Mouse (Mus musculus) midbrain, embryonic 11.5 days (tissue): ENCODE results near the gene Eif4g2. TPM values are rescaled to one million over a fixed set of nuclear protein-coding genes. Genes with fewer than 3 reads are reported as not detected.

Experiments used
- ATAC-seq: fragments of 200-750 bp; cut with Nextera tagmentation; 2 replicates; pipeline ENCODE4 v1.8.0; 2017; ENCODE audit warnings: moderate TSS enrichment, moderate library complexity; ENCODE audit not compliant: low FRiP score
- DNase-seq: peaks from one replicate; pipeline ENCODE4 v3.0.0; 2015; ENCODE audit warnings: low spot score; ENCODE audit errors: missing footprints
- H3K27ac ChIP-seq: fragments of 300-500 bp; sonication (generic); 2 replicates; pipeline ENCODE4 v1.5.1; 2014; ENCODE audit warnings: low read depth, low read length
- H3K27me3 ChIP-seq: fragments of 300-500 bp; sonication (generic); 2 replicates; pipeline ENCODE4 v1.6.1; 2014; ENCODE audit warnings: mild to moderate bottlenecking, low read length, moderate library complexity, mixed read lengths; ENCODE audit not compliant: control insufficient read depth, insufficient read depth
- H3K36me3 ChIP-seq: fragments of 300-500 bp; sonication (generic); 2 replicates; pipeline ENCODE4 v1.6.1; 2014; ENCODE audit warnings: mild to moderate bottlenecking, low read length, moderate library complexity, mixed read lengths; ENCODE audit not compliant: control insufficient read depth, insufficient read depth
- H3K4me1 ChIP-seq: fragments of 300-500 bp; sonication (generic); 2 replicates; pipeline ENCODE4 v1.6.1; 2014; ENCODE audit warnings: low read length; ENCODE audit not compliant: control insufficient read depth, insufficient read depth
- H3K4me2 ChIP-seq: fragments of 300-500 bp; sonication (generic); 2 replicates; pipeline ENCODE4 v1.6.1; 2014; ENCODE audit warnings: mild to moderate bottlenecking, moderate library complexity
- H3K4me3 ChIP-seq: fragments of 300-500 bp; sonication (generic); 2 replicates; pipeline ENCODE4 v1.5.1; 2014; ENCODE audit warnings: low read depth, low read length
- H3K9ac ChIP-seq: fragments of 300-500 bp; sonication (generic); 2 replicates; pipeline ENCODE4 v1.6.1; 2014; ENCODE audit warnings: low read length
- H3K9me3 ChIP-seq: fragments of 300-500 bp; sonication (generic); 2 replicates; pipeline ENCODE4 v1.6.1; 2016; ENCODE audit warnings: low read length; ENCODE audit not compliant: control insufficient read depth
- WGBS: fragments of 180-500 bp; shearing (Covaris S2); extraction: QIAGEN DNeasy Blood & Tissue Kit; methylation state at CpG from one replicate; pipeline ENCODE4 v1.1.7; 2014; 5-methylcytosine and 5-hydroxymethylcytosine counted together
- polyA plus RNA-seq: library from polyadenylated mRNA; unstranded; fragments of >200 nt; fragmentation: Nextera tagmentation; extraction: Ambion mirVana; gene quantifications from 2 replicates; pipeline ENCODE4 v1.2.1, GENCODE M21; 2014

The Eif4g2 gene
- polyA plus RNA-seq, 1 experiment from 2014 or later = 2,057 TPM

DNA sequence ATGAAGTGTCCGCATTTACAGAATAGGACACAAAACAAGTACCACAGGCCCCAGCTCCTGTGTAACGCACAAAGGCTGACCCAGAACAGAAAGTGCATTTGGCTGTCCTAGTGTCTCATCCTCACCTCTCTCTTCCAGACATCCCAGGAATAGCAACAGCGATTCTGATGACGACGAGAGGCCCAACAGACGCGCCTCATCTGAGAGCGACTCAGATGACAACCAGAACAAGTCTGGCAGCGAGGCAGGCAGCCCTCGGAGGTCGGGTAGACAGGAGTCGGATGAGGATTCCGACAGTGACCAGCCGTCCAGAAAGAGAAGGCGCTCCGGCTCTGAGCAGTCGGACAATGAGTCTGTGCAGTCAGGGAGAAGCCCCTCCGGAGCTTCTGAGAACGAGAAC, 27.6 kb downstream of the Eif4g2 start:
- Histone ChIP-seq H3K27me3 (no peaks in the 10 kb centered on the region), H3K4me1 (no peaks in the 10 kb centered on the region), H3K4me2 (no peak overlapping the region), H3K9me3 (no peaks in the 10 kb centered on the region), H3K27ac (no peak overlapping the region), H3K9ac (no peak overlapping the region), H3K4me3 (no peak overlapping the region), H3K36me3 (peaks cover 23% of the 10 kb centered on the region; the same call in 1 of the 2 replicates)
- ATAC-seq (no peak), DNase-seq (no peak)
- 90% methylated on average over 19 of the region's 19 CpGs for WGBS

DNA sequence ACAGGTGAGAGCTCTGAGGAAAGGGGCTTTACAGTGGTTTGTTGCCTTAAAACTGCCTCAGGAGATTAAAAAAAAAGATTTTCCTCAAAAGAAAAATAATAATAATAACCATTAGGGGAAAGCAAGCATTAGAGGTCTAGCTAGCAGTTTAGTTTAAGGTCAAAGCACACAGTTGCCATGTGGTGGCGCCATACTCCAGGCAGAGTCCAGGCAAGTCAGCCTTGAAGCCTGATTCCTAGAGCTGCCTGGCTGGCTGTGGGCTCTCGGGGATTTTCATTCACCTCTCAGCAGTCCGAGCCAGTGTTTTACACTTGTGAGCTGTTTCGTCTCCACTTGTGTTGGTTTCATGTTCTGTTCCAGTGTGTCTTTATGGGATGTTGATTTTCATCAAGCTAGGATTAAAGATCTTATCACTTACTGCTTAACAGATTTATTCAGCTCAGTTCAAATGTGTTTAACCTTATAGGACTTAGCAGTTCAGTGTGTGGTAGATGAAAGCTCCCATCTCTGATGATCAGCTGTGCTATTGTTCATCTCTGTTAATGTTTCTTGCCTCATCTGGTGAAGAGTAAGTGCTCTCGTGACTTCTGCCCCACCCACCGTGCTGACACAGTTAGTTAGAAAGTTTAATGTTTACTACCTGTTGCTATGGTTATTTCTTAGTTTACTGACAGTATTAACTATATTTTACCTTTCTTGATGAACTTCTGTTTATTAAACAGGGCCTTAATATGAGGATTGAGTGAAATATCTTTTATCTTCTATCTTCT, 33.0 kb downstream of the Eif4g2 start:
- Histone ChIP-seq H3K9ac (no peak overlapping the region), H3K36me3 (peaks cover 30% of the 10 kb centered on the region), H3K27me3 (no peaks in the 10 kb centered on the region), H3K9me3 (no peaks in the 10 kb centered on the region), H3K4me2 (no peak overlapping the region), H3K4me1 (no peaks in the 10 kb centered on the region), H3K27ac (no peak overlapping the region), H3K4me3 (no peak overlapping the region)
- DNase-seq (peak; percentile 90), ATAC-seq (no peak)
- 66% methylated on average over 6 of the region's 6 CpGs for WGBS

- Histone ChIP-seq H3K27me3 (no peaks in the 10 kb centered on the region), H3K4me3 (no peak overlapping the region), H3K9me3 (no peaks in the 10 kb centered on the region), H3K27ac (no peak overlapping the region), H3K36me3 (peaks cover 32% of the 10 kb centered on the region), H3K9ac (no peak overlapping the region), H3K4me2 (no peak overlapping the region), H3K4me1 (no peaks in the 10 kb centered on the region)
- DNase-seq (no peak), ATAC-seq (no peak)
- WGBS = 84% methylated on average over 5 of the region's 5 CpGs
Measured at GRCm38 (mm10) chr7:111048920-111049319, 33.9 kb downstream of the Eif4g2 start.

GRCm38 (mm10) chr7:111029046-111029553, 53.7 kb downstream of the Eif4g2 start:
- Histone ChIP-seq H3K27me3 (no peaks in the 10 kb centered on the region), H3K9ac (peak overlapping the region; percentile 88), H3K36me3 (peaks cover 1% of the 10 kb centered on the region; the same call in 1 of the 2 replicates), H3K4me1 (peaks cover 11% of the 10 kb centered on the region; the same call in 1 of the 2 replicates), H3K27ac (peak overlapping the region; percentile 80), H3K4me2 (peak overlapping the region; percentile 85), H3K9me3 (no peaks in the 10 kb centered on the region), H3K4me3 (peak overlapping the region; percentile 94)
- under 1% methylated on average over 29 of the region's 29 CpGs for WGBS
- peak; percentile 51 for ATAC-seq
- no peak for DNase-seq

DNA sequence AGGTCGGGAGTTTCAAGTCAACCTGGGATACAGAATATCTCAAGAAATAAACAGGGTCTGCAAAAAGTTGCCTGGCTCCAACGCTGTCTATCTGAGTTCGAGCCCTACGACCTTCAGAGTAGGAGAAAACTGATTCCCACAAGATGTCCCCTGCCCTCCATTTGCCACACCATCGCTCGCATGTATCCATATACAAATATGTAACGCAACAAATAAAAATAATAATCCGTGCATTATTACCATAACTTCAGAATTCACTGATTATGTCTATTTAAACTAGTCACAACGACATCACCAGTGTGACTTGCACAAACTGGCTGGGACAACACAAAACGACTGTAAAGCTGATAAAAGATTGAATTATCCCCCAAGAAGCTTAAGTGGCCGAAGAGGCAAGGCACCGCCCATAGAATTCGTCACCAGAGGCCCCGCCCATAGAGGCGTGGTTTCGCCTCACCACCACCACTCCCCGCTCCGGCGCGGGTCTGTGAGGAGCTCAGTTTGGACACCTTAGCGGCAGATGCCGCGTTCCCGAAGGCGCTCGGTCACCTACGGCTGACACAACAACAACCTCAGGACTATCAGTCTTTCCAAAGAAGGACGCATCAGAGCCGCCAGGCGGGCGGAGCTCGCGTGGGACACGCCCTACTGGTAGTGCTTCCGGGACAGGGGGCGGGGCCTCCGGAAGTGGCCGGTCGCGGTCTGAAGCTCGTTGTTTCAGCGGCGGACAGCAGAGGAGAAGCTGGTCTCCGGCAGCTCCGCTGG, 54.4 kb downstream of the Eif4g2 start, which contains the start of gene Ctr9:
TSS of gene Ctr9 (plus strand) at position 671 of the 765 bp plus-strand sequence.
- peak within 1 kb of the TSS; percentile 80 for H3K27ac ChIP-seq
- peak; percentile 97 for ATAC-seq
- peaks cover 11% of the 10 kb centered on the region; the same call in 1 of the 2 replicates for H3K4me1 ChIP-seq
- peak; percentile 99 for DNase-seq
- 7% methylated on average over 45 of the region's 45 CpGs for WGBS
- H3K9ac ChIP-seq = peak within 1 kb of the TSS; percentile 88
- no peaks in the 10 kb centered on the region for H3K27me3 ChIP-seq
- H3K4me2 ChIP-seq = peak within 1 kb of the TSS; percentile 85
- H3K9me3 ChIP-seq = no peaks in the 10 kb centered on the region
- H3K4me3 ChIP-seq = peak within 1 kb of the TSS; percentile 94
- H3K36me3 ChIP-seq = no peaks in the 10 kb centered on the region

GRCm38 (mm10) chr7:111024912-111025311, 57.9 kb downstream of the Eif4g2 start:
- no peaks in the 10 kb centered on the region for H3K36me3 ChIP-seq
- H3K9me3 ChIP-seq = no peaks in the 10 kb centered on the region
- H3K27ac ChIP-seq = no peak overlapping the region
- no peak overlapping the region; the same call in 1 of the 2 replicates for H3K9ac ChIP-seq
- WGBS = 72% methylated on average over 4 of the region's 4 CpGs
- ATAC-seq (no peak), DNase-seq (no peak)
- peaks cover 9% of the 10 kb centered on the region; the same call in 1 of the 2 replicates for H3K4me1 ChIP-seq
- no peak overlapping the region for H3K4me2 ChIP-seq
- H3K27me3 ChIP-seq = no peaks in the 10 kb centered on the region
- H3K4me3 ChIP-seq = no peak overlapping the region

- Histone ChIP-seq H3K4me1 (peaks cover 3% of the 10 kb centered on the region; the same call in 1 of the 2 replicates), H3K27ac (no peak overlapping the region; the same call in 1 of the 2 replicates), H3K36me3 (no peaks in the 10 kb centered on the region), H3K9ac (peak overlapping the region; percentile 38; the same call in 1 of the 2 replicates), H3K27me3 (no peaks in the 10 kb centered on the region), H3K4me2 (no peak overlapping the region), H3K9me3 (no peaks in the 10 kb centered on the region), H3K4me3 (no peak overlapping the region)
- peak; percentile 87 for DNase-seq
- 26% methylated on average over 8 of the region's 8 CpGs for WGBS
- no peak for ATAC-seq
Measured at GRCm38 (mm10) chr7:111024068-111024594, 58.7 kb downstream of the Eif4g2 start.

GRCm38 (mm10) chr7:111020814-111021213, 62.0 kb downstream of the Eif4g2 start:
- Histone ChIP-seq H3K27me3 (no peaks in the 10 kb centered on the region), H3K36me3 (no peaks in the 10 kb centered on the region), H3K4me2 (no peak overlapping the region), H3K4me3 (no peak overlapping the region), H3K9me3 (no peaks in the 10 kb centered on the region), H3K9ac (no peak overlapping the region), H3K4me1 (peaks cover 3% of the 10 kb centered on the region; the same call in 1 of the 2 replicates), H3K27ac (no peak overlapping the region)
- ATAC-seq (no peak), DNase-seq (no peak)
- 85% methylated on average over 4 of the region's 4 CpGs for WGBS
